Mouse (Mus musculus) ES-Bruce4 (cell line): Measurements from ENCODE around the gene H3f3b.

Experiments used
- CTCF ChIP-seq: IDR thresholded peaks from one replicate; pipeline ENCODE4 v1.8.1; 2011; ENCODE audit warnings: low read depth, low read length
- EP300 ChIP-seq: IDR thresholded peaks from 2 replicates; pipeline ENCODE4 v1.6.1; 2011; ENCODE audit warnings: low read depth, low read length; ENCODE audit not compliant: insufficient read depth
- POLR2A ChIP-seq: IDR thresholded peaks from one replicate; pipeline ENCODE4 v1.8.1; 2011; ENCODE audit warnings: low read length; ENCODE audit not compliant: insufficient read depth

DNA sequence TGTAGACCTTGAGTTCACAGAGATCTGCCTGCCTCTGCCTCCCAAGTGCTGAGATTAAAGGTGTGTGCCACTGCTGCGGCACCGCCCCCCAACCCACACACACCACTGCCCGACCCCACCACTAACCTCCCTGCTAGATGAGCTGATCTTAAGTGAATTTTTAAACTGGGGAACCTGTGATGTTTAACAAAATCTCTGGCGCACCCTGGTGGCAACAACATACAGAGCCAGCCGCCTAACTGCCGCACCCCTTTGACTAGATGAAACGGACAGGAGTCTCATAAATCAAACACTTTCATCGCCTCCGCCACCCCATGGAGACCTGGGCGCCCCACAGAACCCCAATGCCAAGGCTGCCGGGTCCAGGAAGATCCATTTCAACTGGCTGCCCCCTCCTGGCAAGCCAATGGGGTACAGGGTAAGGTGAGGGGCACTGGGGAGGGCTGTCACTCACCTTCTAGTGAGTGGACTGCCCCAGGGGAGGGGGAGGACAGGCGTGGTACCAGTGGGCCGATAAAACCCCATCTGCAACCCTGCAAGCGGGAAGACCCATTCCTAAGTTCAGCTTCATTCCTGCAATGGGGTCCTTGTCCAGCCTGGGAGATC, 28.1 kb downstream of the H3f3b start:
- TF ChIP-seq POLR2A = no peak
- TF ChIP-seq CTCF = peak; percentile 65
- no peak for TF ChIP-seq EP300
